Mouse (Mus musculus) limb, embryonic 14.5 days (tissue): ENCODE data around the gene Sec14l1. TPM values are rescaled to one million over a fixed set of nuclear protein-coding genes. Genes with fewer than 3 reads are reported as not detected.
A peak's percentile ranks its signal among the peaks of the same experiment; 100 is the strongest.

Experiments
- ATAC-seq: fragments of 200-750 bp; cut with Nextera tagmentation; 2 replicates; pipeline ENCODE4 v1.8.0; 2017; ENCODE audit warnings: low read depth, moderate number of reproducible peaks, moderate TSS enrichment; ENCODE audit not compliant: low FRiP score
- DNase-seq: peaks from one replicate; pipeline ENCODE4 v3.0.0-alpha.2; 2015; ENCODE audit warnings: low spot score
- H3K27ac ChIP-seq: fragments of 300-500 bp; sonication (generic); replicated peaks from 2 replicates; pipeline ENCODE4 v1.5.1; 2014; ENCODE audit warnings: low read depth, mild to moderate bottlenecking, low read length, moderate library complexity, mixed read lengths
- H3K27me3 ChIP-seq: fragments of 300-500 bp; sonication (generic); 2 replicates; pipeline ENCODE4 v1.6.1; 2014; ENCODE audit warnings: low read length, mixed read lengths; ENCODE audit not compliant: control insufficient read depth, insufficient read depth
- H3K36me3 ChIP-seq: fragments of 300-500 bp; sonication (generic); 2 replicates; pipeline ENCODE4 v1.6.1; 2014; ENCODE audit warnings: mild to moderate bottlenecking, low read length, moderate library complexity, mixed read lengths; ENCODE audit not compliant: control insufficient read depth, insufficient read depth
- H3K4me1 ChIP-seq: fragments of 300-500 bp; sonication (generic); 2 replicates; pipeline ENCODE4 v1.6.1; 2014; ENCODE audit warnings: antibody characterized with exemption, low read length, mixed read lengths; ENCODE audit not compliant: control insufficient read depth, insufficient read depth
- H3K4me2 ChIP-seq: fragments of 300-500 bp; sonication (generic); replicated peaks from 2 replicates; pipeline ENCODE4 v1.6.1; 2014; ENCODE audit warnings: low read depth, mild to moderate bottlenecking, low read length, moderate library complexity; ENCODE audit not compliant: severe bottlenecking
- H3K4me3 ChIP-seq: fragments of 300-500 bp; sonication (generic); replicated peaks from 2 replicates; pipeline ENCODE4 v1.5.1; 2014; ENCODE audit warnings: low read length
- H3K9ac ChIP-seq: fragments of 300-500 bp; sonication (generic); 2 replicates; pipeline ENCODE4 v1.6.1; 2014; ENCODE audit warnings: mild to moderate bottlenecking, low read depth, low read length, moderate library complexity; ENCODE audit not compliant: severe bottlenecking
- H3K9me3 ChIP-seq: fragments of 300-500 bp; sonication (generic); 2 replicates; pipeline ENCODE4 v1.6.1; 2016; ENCODE audit warnings: low read length; ENCODE audit not compliant: control insufficient read depth
- POLR2A ChIP-seq: fragments of 200-500 bp; IDR thresholded peaks from 2 replicates; pipeline ENCODE4 v1.8.0; 2012; ENCODE audit warnings: inconsistent platforms, mild to moderate bottlenecking, moderate library complexity, borderline replicate concordance; ENCODE audit not compliant: insufficient read depth, insufficient read length; ENCODE audit errors: extremely low read depth
- WGBS: fragments of 180-500 bp; shearing (Covaris S2); extraction: QIAGEN DNeasy Blood & Tissue Kit; methylation state at CpG from one replicate; pipeline ENCODE4 v1.1.7; 2014; 5-methylcytosine and 5-hydroxymethylcytosine counted together
- microRNA-seq: library from miRNA; unstranded; fragments of <30 nt; microRNA quantifications from one replicate; pipeline ENCODE4, GENCODE M21; 2016
- polyA plus RNA-seq, 2 experiments: library from polyadenylated mRNA; depleted of rRNA in 1 of 2; stranded (reverse) in 1 of 2; unstranded in 1 of 2; fragments of >200 nt; fragmentation: Nextera tagmentation in 1 of 2; extraction: Ambion mirVana in 1 of 2; gene quantifications; 2 replicates each; pipeline versions ENCODE4 v1.2.1 to v1.2.3; 2012 to 2014

The Sec14l1 gene
- polyA plus RNA-seq, 2 experiments, result 38.7 to 72.5 TPM

DNA sequence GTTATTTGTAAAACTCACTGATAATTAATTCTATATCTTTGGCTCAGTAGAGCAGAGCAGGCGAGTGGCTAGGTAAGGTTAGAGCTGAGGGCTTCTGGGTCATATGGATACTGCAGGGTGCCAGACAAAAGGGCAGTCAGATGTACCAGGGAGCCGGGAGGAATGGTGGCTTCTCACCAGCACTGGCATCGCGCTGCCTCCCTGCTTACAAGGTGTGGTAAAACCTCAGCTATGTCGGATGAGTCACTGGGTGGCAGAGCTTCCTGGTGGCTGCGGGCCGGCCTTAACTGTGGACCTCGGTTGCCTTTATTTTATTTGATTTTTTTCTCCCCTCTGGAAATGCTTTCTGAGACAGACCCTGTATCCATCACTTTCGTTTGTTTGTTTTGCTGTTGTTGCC, 90.5 kb downstream of the Sec14l1 start:
- no peak for TF ChIP-seq POLR2A
- no peak overlapping the region for H3K27ac ChIP-seq
- no peak overlapping the region for H3K9ac ChIP-seq
- DNase-seq (no peak), ATAC-seq (no peak)
- H3K36me3 ChIP-seq, result no peaks in the 10 kb centered on the region
- no peak overlapping the region for H3K4me3 ChIP-seq
- WGBS, result 76% methylated on average over 9 of the region's 9 CpGs
- no peak overlapping the region for H3K4me2 ChIP-seq
- no peaks in the 10 kb centered on the region for H3K27me3 ChIP-seq
- no peaks in the 10 kb centered on the region for H3K9me3 ChIP-seq
- H3K4me1 ChIP-seq, result peaks cover 45% of the 10 kb centered on the region

- H3K9ac ChIP-seq, result no peak overlapping the region
- no peak for ATAC-seq
- 66% methylated on average over 5 of the region's 5 CpGs for WGBS
- peaks cover 26% of the 10 kb centered on the region for H3K4me1 ChIP-seq
- H3K36me3 ChIP-seq, result no peaks in the 10 kb centered on the region
- H3K27me3 ChIP-seq, result no peaks in the 10 kb centered on the region
- H3K4me2 ChIP-seq, result no peak overlapping the region
- no peak overlapping the region for H3K4me3 ChIP-seq
- TF ChIP-seq POLR2A, result no peak
- H3K27ac ChIP-seq, result 0 out of 2 replicates have a peak overlapping the region, but pooled peaks have one; percentile 80
- H3K9me3 ChIP-seq, result no peaks in the 10 kb centered on the region
- no peak for DNase-seq
Observed at GRCm38 (mm10) chr11:117207436-117207835, 92.5 kb downstream of the Sec14l1 start.

GRCm38 (mm10) chr11:117208151-117208673, 93.2 kb downstream of the Sec14l1 start:
- ATAC-seq, result no peak
- whole genome bisulfite sequencing, result 41% methylated on average over 8 of the region's 8 CpGs
- peak overlapping the region; percentile 80 for H3K27ac ChIP-seq
- TF ChIP-seq POLR2A, result no peak
- DNase-seq, result peak; percentile 59
- H3K4me2 ChIP-seq, result no peak overlapping the region
- H3K4me3 ChIP-seq, result no peak overlapping the region
- H3K9me3 ChIP-seq, result no peaks in the 10 kb centered on the region
- H3K9ac ChIP-seq, result 0 out of 2 replicates have a peak overlapping the region, but pooled peaks have one; percentile 12
- H3K4me1 ChIP-seq, result peaks cover 26% of the 10 kb centered on the region
- no peaks in the 10 kb centered on the region for H3K27me3 ChIP-seq
- no peaks in the 10 kb centered on the region for H3K36me3 ChIP-seq

Small RNA genes within 50 kb of the gene (microRNA-seq; reads per million reads assigned to microRNA genes)
- not detected for gene Gm24323
- gene Mir6516, result 1.8 reads per million

Other genes starting within 250 kb of the Sec14l1 start
- gene Mgat5b, start 196.3 kb upstream of the Sec14l1 start, polyA plus RNA-seq (2012; rRNA removed), result 3.6 and 6.7 TPM in 2 replicates
- 0.78 and 1.1 TPM in 2 replicates for gene Mgat5b, start 196.3 kb upstream of the Sec14l1 start, polyA plus RNA-seq (2014; fragmentation: Nextera tagmentation; extraction: Ambion mirVana)
- gene Sept9, start 84.5 kb downstream of the Sec14l1 start, polyA plus RNA-seq (2012; rRNA removed), result 76.5 and 78.7 TPM in 2 replicates
- gene Sept9, start 84.5 kb downstream of the Sec14l1 start, polyA plus RNA-seq (2014; fragmentation: Nextera tagmentation; extraction: Ambion mirVana), result 125 and 136 TPM in 2 replicates